Mouse (Mus musculus) regulatory T cell (primary cell): ENCODE data around the gene Sept1.
"Not testable (repeated sequence)": the region's sequence is repeated elsewhere in the genome, so short reads cannot be mapped to it uniquely, and the experiment has no call there.

Experiments used
- in situ Hi-C: fragments of 300-600 bp; cut with MboI, MseI; formaldehyde crosslinking; loops from one replicate; pipeline ENCODE4 v1.15.1; 2025; ENCODE audit warnings: high pct_unique_total_duplicates

The Sept1 gene

DNA sequence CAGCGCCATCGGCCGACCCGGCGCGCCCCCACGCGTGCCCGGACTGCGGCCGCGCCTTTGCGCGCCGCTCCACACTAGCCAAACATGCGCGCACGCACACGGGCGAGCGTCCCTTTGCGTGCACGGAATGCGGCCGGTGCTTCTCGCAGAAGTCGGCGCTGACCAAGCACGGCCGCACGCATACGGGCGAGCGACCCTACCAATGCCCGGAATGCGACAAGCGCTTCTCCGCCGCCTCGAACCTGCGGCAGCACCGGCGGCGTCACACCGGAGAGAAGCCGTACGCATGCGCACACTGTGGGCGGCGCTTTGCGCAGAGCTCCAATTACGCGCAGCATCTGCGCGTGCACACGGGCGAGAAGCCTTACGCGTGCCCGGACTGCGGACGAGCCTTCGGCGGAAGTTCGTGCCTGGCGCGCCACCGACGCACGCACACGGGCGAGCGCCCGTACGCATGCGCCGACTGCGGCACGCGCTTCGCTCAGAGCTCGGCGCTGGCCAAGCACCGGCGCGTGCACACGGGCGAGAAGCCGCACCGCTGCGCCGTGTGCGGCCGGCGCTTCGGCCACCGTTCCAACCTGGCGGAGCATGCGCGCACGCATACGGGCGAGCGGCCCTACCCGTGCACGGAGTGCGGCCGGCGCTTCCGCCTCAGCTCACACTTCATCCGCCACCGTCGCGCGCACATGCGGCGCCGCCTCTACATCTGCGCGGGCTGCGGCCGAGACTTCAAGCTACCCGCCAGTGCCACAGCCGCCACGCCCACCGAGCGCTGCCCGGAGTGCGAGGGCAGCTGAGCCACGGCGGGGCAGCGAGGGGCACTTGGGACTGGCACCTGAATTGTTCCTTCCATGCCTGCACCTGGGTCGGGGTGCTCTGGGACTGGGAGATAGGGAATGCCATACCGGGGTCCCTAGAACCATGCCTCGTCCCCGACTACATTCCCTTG lies 21.2 kb upstream of the Sept1 start:
- in situ Hi-C loops: no loop called here

DNA sequence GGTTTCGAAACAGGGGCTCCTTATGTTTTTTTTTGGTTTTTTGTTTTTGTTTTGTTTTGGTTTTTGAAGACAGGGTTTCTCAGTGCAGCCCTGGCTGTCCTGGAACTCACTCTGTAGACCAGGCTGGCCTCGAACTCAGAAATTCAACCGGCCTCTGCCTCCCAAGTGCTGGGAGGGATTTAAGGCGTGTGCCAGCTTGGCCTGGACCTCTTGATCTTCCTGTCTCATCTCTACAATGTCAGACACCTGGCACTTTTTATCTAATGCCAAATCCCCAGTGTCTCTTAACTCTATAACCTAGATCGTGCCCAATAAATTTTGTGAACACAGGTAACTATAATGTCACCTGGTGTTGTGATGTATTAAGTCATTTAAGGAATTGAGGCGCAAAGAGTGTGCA lies 20.4 kb upstream of the Sept1 start:
- in situ Hi-C loops: no loop called here

DNA sequence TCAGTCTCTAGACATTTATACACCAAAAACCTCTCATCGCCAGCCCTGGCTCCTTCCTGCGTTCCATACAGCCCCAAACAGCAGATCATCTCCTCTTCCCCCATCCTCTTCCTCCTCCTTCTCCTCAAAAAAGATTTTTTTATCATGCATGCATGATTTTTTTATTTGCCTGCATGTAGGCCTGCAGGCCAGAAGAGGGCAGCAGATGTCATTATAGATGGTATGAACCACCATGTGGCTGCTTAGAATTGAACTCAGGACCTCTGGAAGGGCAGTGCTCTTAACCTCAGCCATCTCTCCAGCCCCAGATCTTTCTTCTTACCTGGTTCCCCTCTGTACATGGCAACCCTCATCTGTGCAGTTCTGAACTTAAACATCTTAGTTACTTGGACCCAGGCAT lies 19.5 kb upstream of the Sept1 start:
- in situ Hi-C loops: no loop called here

DNA sequence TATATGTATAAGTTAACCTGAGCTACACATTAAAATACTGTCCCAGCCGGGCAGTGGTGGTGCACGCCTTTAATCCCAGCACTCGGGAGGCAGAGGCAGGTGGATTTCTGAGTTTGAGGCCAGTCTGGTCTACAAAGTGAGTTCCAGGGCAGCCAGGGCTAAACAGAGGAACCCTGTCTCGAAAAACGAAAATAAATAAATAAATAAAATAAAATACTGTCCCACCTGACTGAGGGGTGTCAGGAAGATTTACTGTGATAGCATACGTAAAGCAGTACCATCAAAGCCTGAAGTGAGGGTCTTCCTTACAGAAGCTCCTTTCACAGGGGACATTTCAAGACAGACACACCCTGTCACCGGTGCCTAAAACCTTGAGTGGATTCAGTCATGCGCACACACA lies 17.6 kb upstream of the Sept1 start:
- in situ Hi-C loops: not testable (repeated sequence)

DNA sequence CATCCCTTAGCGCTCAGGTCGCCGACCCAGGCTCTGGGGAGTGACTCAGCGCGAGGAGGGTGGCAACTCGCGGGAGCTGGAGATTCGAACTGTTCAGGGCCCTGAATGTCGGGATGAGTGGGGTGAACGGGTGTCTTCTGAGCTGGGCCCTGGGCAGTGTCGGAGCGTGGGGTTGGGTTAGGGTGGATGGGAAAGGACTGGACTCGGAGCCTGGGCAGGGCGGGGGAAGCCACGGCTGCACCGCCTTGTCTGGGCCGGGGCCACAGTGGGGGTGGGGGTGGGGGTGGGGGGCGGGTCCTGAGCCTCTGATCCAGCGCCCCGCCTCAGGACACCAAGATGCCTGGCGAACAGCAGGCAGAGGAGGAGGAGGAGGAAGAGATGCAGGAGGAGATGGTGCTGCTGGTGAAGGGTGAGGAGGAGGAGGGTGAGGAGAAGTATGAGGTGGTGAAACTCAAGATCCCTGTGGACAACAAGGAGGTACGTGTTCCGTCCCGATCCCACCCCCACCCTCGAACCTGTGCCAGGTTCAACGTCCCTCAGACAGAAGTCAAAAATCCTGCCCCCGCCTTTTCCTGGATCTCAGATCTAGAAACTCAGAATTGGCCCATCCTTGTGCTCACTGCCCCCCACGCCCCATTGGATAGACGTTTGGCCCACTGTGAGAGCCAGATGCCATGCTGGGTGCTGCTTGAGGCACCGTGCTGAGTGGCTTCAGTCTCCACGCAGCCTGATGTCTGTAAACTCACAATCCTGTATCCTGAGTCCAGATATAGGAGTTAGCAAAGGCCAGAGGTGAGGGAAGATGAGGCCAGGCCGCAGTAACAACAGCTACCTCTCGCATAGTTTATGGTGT lies 12.0 kb upstream of the Sept1 start:
- in situ Hi-C loops: no loop called here

DNA sequence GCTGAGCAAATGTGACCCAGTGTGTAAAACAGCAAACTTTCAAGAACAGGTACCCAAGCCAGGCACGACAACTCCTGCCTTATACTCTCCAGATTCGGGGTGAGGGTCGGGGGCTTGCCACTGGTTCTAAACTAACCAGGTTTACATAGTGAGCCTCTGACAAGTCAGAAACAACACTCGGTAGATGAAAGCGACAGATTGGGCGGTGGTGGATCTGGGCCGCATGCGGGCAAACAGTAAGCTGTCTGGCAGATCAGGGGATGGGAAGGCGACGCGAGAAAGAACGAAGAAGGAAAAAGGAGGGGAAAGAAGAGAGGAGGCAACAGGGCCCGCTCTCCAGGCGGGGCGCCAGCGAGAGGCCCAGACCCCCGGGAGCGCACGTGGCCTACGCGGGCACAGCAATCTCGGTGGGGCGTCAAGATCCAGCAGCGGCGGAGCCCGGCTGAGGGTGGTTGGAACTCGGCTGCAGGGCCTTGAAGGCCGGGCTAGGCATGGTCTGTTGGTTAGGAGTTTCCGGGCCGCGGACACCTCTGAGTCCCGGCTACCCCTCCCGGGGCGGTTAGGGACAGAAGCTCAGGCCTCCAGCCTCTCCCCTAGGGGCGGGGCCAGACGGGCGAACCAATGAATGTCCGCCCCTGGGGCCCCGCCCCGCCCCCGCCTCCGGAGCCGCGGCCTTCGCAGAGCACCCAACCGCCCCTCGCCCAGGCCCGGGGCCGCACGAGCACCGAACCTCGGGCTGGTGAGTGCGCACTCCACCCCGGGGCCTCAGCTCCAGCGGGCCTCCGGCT lies 11.1 kb upstream of the Sept1 start, which contains the start of gene Zfp771:
TSS of gene Zfp771 (plus strand) at position 405 of the 788 bp plus-strand sequence.
- in situ Hi-C loops: no loop called here

DNA sequence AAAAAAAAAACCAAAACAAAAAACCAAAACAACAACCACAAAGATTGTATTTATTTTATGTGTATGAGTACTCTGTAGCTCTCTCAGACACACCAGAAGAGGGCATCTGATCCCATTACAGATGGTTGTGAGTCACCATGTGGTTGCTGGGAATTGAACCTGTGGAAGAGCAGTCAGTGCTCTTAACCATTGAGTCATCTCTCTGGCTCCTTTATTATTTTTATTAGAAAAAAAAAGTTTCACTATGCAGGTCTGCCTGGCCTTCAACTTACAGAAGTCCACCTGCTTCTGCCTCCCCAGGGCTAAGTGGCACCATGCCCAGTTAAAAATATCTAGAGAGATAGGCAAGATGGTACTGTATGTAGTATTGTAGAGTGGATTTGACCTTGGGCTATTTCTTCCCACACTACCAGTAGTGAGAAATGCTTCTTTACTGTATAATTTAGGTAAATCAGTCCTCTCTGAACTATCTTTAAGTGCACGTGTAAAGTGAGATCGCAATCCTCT lies 10.5 kb upstream of the Sept1 start:
- in situ Hi-C loops: no loop called here

DNA sequence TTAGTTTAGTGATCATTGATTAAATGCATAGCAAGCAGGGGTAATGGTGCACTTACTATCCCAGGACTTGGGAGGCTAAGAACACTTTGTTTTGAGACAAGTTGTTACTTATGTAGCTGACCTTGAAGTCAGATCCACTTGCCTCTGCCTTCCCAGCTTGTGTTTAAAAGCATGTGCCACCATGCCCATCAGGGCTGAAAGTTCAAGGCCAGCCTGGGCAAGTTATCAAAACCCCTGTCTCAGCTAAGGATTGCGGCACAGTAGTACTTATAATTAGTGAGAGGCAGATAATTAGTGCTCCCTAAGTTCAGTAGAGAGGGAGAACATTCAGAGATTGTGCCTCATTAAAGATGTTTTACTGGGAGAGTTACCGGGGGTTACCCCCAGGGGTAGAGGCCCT lies 1.8 kb upstream of the Sept1 start:
- in situ Hi-C loops: no loop called here

DNA sequence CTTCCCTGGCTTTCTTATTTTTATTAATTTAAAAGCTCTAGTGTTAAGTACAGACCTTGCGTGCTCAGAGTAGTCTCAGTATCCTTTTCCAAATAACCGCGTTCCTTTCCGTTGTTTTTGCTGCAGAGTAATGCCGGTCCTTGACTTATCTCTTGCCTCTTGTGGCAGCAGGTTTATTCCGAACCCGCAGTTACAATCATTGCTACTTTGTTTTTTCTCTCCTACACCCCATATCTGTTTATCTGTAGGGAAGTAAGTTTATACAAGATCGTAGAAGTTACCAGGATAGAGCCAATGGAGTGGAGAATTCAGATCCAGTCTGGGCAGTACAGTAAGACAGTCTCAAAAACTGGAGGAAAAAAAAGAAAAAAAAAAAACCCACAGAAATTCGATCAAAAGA lies 835 bp upstream of the Sept1 start:
- in situ Hi-C loops: no loop called here

DNA sequence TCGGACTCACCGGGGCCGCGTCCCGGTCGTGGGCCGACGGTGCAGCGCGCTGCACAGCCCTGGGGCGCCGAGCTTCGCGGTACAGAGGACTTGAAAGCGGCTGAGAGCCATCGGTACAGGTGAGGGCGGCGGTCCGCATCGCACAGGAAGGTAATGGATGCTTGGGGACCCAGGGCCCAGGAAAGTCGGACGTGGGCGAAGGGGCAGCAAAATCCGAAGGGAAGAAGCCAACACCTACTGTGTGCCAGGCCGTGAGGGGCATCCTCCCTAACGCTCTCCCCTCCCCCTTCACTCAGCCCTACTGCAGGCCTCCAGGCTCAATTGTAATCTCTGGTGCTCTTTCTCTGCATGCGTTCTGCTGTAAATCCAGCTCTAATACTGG lies 429 bp upstream of the Sept1 start:
- in situ Hi-C loops: no loop called here

DNA sequence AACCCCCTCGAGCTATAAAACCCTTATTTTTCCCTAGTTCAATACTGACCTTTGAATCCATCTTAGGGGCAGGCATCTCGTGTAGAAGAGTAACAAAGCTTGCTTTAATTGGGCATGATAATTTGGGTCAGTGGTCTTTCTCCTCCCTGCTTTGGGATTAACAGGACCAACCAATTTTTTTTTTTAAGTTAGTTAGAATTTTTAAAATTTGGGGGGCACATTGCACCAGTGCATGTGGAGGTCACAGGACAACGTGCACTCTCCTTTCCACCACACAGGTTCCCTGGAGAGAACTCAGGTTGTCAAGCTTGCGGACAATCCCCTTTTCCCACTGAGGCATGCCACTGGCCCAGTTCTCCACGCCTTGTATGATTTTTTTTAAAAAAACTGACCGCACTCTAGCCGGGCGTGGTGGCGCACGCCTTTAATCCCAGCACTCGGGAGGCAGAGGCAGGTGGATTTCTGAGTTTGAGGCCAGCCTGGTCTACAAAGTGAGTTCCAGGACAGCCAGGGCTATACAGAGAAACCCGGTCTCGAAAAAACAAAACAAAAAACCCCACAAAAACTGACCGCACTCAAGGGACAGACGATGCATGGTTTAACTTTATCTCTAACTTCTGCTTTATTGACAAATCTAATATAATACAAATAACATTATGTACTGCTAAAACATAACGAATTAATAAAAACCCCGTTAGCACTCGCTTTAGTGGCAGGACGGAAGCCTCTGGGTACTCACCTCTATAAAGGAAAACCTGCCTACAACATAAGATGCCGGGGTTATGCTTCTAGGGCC lies 906 bp downstream of the Sept1 start:
- in situ Hi-C loops: no loop called here

DNA sequence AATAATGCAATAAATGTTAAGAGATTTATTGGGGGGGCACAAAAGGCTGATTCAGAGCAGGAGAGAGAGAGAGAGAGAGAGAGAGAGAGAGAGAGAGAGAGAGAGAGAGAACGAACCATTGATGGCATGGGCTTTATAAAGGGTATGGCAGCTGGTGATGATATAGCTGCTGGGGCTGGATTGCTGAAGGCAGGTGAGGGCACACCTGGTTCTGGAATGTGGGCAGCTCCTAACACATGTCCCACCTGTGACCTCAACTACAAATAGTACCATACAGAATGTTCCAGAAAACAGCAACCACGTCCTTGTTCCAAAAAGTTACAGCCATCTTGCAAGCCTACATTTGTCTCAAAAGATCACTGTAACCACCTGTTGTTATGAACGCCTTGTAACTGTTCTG lies 1.6 kb downstream of the Sept1 start:
- in situ Hi-C loops: no loop called here

DNA sequence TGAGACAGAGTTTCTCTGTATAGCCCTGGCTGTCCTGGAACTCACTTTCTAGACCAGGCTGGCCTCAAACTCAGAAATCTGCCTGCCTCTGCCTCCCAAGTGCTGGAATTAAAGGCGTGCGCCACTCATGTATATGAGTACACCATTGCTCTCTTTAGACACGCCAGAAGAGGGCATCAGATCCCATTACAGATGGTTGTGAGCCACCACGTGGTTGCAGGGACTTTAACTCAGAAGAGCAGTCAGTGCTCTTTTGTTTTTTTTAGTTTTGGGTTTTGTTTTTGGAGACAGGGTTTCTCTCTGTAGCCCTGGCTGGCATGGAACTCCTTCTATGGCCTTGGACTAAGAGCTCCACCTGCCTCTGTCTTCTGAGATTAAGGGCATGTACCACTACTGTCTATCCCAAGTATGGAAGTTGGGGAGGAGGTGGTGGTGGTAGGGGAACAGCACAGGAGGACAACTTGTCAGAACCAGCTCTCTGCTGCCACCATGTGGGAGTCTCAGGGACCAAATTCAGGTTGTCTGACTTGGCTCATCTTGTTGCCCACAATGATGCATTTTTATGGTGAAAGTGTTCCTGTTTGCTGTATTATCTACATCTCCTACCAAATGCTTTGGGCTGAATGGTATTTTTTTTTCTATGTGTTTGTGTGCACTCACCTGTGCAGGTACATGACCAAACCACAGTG lies 4.2 kb downstream of the Sept1 start:
- in situ Hi-C loops: no loop called here

DNA sequence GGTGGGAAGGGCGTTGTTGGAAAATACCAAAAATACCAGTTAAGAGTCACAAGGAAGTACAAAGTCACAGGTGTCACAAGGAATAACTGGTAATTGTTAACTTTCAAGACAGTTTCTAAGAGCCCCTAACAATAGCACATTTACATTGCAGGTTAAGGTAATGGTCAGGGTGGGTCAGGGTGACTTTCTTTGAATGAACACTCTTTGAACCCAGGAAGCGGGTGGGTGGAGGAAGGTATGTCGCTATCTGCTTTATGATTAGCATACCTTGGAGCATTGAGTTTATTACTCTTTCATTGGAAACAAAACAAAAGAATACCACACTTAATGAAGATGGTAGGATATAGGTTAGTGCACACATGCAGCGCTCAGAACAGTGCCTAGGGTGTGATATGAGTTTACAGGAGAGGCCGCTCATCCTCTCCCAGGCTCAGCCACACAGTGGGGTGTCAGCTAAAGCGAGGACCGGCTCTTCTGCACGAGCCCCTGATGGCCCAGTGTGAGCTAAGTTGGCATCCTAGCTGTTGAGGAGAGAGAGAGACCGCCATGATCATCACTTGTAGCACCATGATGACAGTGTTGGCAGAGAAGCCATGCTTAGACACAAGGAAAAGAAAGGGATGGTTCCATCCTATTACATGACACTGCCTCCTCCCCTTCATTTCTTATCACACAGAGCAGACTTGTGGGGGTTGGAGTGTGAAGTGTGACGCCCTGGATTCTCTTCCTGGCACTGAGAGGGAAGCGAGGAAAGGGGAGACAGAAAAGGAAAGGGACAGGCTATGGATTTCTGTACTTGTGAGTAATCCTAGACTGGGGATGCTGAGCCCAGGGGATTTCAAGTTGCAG lies 7.6 kb downstream of the Sept1 start:
- in situ Hi-C loops: no loop called here

DNA sequence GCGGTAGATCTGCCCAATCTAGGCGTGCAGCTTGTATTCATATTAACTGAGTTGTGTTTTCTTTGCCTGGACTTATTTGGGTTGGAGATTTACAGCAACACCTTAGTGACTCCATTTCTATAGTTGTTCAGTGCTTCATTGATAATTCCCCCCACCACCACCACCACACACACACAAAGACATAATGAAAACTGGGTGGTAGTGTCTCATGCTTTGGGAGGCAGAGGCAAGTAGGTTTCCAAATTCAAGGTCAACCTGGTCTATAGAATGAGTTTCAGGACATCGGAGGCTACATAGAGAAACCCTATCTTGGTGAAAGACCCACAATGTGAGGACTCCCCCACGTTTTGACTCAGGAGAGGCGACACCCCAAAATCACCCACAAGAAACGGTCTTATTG lies 8.3 kb downstream of the Sept1 start:
- in situ Hi-C loops: no loop called here

DNA sequence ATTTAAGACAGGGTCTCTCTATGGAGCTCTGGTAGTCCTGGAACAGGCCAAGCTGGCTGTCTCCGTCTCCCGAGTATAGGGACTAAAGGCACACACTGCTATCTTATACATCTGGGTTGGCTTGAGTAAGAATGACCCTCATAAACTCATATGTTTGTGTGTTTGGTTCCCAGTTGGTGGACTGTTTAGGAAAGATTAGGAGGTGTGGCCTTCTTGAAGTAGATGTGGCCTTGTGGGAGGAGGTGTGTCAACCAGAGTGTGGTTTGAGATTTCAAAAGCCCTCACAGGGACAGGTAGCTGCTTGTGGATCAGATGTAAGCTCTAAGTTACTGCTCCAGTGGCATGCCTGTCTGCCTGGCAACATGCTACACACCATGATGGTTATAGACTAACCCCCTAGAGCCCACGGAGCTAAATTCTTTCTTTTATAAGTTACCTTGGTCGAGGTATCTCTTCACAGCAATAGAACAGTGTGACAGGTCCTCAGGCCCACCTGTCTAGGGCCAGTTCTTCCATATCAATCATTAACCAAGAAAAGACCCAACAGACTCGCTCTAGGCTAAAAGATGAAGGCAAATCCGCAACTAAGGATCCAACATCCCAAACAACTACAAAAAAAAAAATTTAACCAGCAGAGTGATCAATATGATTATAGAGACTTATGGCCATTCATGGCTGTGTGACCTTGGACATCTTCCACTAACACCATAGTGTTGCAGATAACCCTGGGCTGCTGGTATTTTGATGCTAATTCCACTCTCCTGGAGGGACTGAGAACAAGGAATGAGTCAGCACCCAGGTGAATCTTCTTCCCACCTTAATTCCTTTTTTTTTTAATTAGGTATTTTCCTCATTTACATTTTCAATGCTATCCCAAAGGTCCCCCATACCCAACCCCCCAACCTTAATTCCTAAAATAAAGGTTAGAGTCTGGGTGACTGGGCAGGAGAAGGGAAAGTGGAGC lies 9.1 kb downstream of the Sept1 start:
- in situ Hi-C loops: no loop called here

DNA sequence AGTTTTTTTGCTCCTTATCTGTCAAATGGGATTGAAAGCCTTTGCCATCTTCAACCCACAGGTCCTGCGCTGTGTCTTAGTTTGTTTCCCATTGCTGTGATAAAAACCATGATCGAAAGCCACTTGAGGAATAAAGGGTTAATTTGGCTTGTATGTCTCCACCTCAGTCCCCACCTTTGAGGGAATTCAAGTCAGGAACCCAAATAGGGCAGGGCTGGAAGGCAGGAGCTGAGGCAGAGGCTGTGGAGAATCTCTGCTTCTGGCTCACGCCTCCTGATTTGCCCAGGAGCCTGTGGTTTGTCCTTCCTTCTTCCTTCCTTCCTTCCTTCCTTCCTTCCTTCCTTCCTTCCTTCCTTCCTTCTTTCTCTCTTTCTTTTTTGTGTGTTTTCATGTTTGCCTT lies 9.8 kb downstream of the Sept1 start:
- in situ Hi-C loops: no loop called here

DNA sequence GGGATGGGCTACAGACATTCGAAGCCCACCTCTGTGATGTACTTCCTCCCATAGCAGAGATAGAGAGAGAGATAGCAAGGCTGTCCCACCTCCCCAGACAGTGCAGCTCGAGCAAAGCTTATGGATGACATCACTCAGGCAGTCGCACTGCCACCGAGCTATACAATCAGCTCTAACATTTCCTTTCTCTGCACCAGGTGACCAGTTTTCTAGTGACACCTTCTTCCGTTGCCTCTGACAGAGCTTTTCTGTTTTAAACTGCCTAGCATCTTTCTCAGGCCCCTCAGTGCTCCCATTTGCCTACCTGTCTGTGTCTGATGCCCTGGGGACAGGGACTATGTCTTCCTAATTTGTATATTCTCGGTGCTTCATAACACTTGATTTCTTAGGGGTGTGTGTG lies 12.5 kb downstream of the Sept1 start:
- in situ Hi-C loops: no loop called here
